Mouse (Mus musculus) spleen, adult 2 months (tissue): Measurements from ENCODE around the gene Gm29427. TPM values are rescaled to one million over a fixed set of nuclear protein-coding genes. Genes with fewer than 3 reads are reported as not detected.

Source experiments
- DNase-seq, 2 experiments: peaks; one replicate each; pipeline versions ENCODE4 v3.0.0 to v3.0.0-alpha.2; 2012 to 2021; ENCODE audit warnings: low spot score in 2 of 2, low read depth in 1 of 2
- H3K27ac ChIP-seq: fragments of 200-500 bp; 2 replicates; pipeline ENCODE4 v1.5.1; 2012; ENCODE audit warnings: low read length, inconsistent platforms; ENCODE audit not compliant: insufficient read depth
- H3K27me3 ChIP-seq: fragments of 200-500 bp; 2 replicates; pipeline ENCODE4 v1.6.1; 2012; ENCODE audit warnings: mild to moderate bottlenecking, moderate library complexity, low read length, inconsistent platforms; ENCODE audit not compliant: control insufficient read depth, insufficient read depth
- H3K36me3 ChIP-seq: fragments of 200-500 bp; 2 replicates; pipeline ENCODE4 v1.6.1; 2012; ENCODE audit warnings: mild to moderate bottlenecking, low read length, inconsistent platforms; ENCODE audit not compliant: control insufficient read depth, insufficient read depth
- H3K4me1 ChIP-seq: fragments of 200-500 bp; 2 replicates; pipeline ENCODE4 v1.6.1; 2011; ENCODE audit warnings: inconsistent platforms; ENCODE audit not compliant: control insufficient read depth, insufficient read depth, insufficient read length
- H3K4me3 ChIP-seq: fragments of 200-500 bp; 2 replicates; pipeline ENCODE4 v1.5.1; 2011; ENCODE audit warnings: mild to moderate bottlenecking, inconsistent platforms; ENCODE audit not compliant: insufficient read depth, insufficient read length; ENCODE audit errors: extremely low read depth
- CTCF ChIP-seq: fragments of 200-500 bp; IDR thresholded peaks from 2 replicates; pipeline ENCODE4 v1.5.1; 2011; ENCODE audit warnings: mild to moderate bottlenecking, inconsistent platforms; ENCODE audit not compliant: insufficient read depth, insufficient read length, insufficient replicate concordance; ENCODE audit errors: extremely low read depth
- POLR2A ChIP-seq: fragments of 200-500 bp; IDR thresholded peaks from 2 replicates; pipeline ENCODE4 v1.6.1; 2011; ENCODE audit warnings: low read depth, low read length, inconsistent platforms
- WGBS: fragments of 180-500 bp; shearing (Covaris S2); methylation state at CpG from one replicate; pipeline ENCODE4 v1.1.7; 2018; 5-methylcytosine and 5-hydroxymethylcytosine counted together
- polyA plus RNA-seq: library from polyadenylated mRNA; depleted of rRNA; stranded (reverse); fragments of >200 nt; gene quantifications from 2 replicates; pipeline ENCODE4 v1.2.3, GENCODE M21; 2012

Gm29427 gene
- polyA plus RNA-seq, 1 experiment: not detected

- WGBS: 94% methylated on average over 3 of the region's 3 CpGs
- no peaks in the 10 kb centered on the region for H3K36me3 ChIP-seq
- H3K4me3 ChIP-seq: no peak overlapping the region
- no peak overlapping the region for H3K27ac ChIP-seq
- no peaks in the 10 kb centered on the region for H3K27me3 ChIP-seq
- TF ChIP-seq POLR2A: no peak
- no peak for TF ChIP-seq CTCF
- no peaks in the 10 kb centered on the region for H3K4me1 ChIP-seq
- no peak for DNase-seq
These were observed 23.0 kb upstream of the Gm29427 start for GRCm38 (mm10) chr1:130738551-130739106.

GRCm38 (mm10) chr1:130737916-130738315, 22.3 kb upstream of the Gm29427 start:
- no peaks in the 10 kb centered on the region for H3K4me1 ChIP-seq

GRCm38 (mm10) chr1:130737411-130737881, 21.8 kb upstream of the Gm29427 start:
- no peak for TF ChIP-seq POLR2A
- no peak for TF ChIP-seq CTCF
- no peaks in the 10 kb centered on the region for H3K4me1 ChIP-seq
- WGBS: 82% methylated on average over 11 of the region's 11 CpGs
- H3K27ac ChIP-seq: no peak overlapping the region
- H3K27me3 ChIP-seq: no peaks in the 10 kb centered on the region
- H3K36me3 ChIP-seq: no peaks in the 10 kb centered on the region
- no peak for DNase-seq
- no peak overlapping the region for H3K4me3 ChIP-seq

More at GRCm38 (mm10) chr1:130737916-130738315, 22.3 kb upstream of the Gm29427 start:
- TF ChIP-seq CTCF (no peak), POLR2A (no peak)
- H3K27ac ChIP-seq: no peak overlapping the region
- no peak overlapping the region for H3K4me3 ChIP-seq
- no peaks in the 10 kb centered on the region for H3K27me3 ChIP-seq
- no peak for DNase-seq
- H3K36me3 ChIP-seq: no peaks in the 10 kb centered on the region
- WGBS: 96% methylated on average over 7 of the region's 7 CpGs

- Histone ChIP-seq H3K4me3 (no peak overlapping the region), H3K27ac (no peak overlapping the region), H3K4me1 (no peaks in the 10 kb centered on the region), H3K36me3 (no peaks in the 10 kb centered on the region), H3K27me3 (no peaks in the 10 kb centered on the region)
- no peak for TF ChIP-seq CTCF
- TF ChIP-seq POLR2A: no peak
- 90% methylated on average over 8 of the region's 8 CpGs for WGBS
- DNase-seq: no peak
These were observed 19.3 kb upstream of the Gm29427 start for GRCm38 (mm10) chr1:130734852-130735251.

- no peaks in the 10 kb centered on the region for H3K36me3 ChIP-seq
- no peak overlapping the region for H3K27ac ChIP-seq
- WGBS: 85% methylated on average over 5 of the region's 5 CpGs
- no peak for TF ChIP-seq CTCF
- no peak for TF ChIP-seq POLR2A
- DNase-seq: no peak
- no peaks in the 10 kb centered on the region for H3K27me3 ChIP-seq
- no peak overlapping the region for H3K4me3 ChIP-seq
- H3K4me1 ChIP-seq: no peaks in the 10 kb centered on the region
These were observed 18.9 kb upstream of the Gm29427 start for GRCm38 (mm10) chr1:130734452-130734851.

GRCm38 (mm10) chr1:130733671-130734070, 18.1 kb upstream of the Gm29427 start:
- DNase-seq: no peak
- TF ChIP-seq CTCF (no peak), POLR2A (no peak)
- Histone ChIP-seq H3K27ac (no peak overlapping the region), H3K4me3 (no peak overlapping the region), H3K4me1 (no peaks in the 10 kb centered on the region), H3K36me3 (no peaks in the 10 kb centered on the region), H3K27me3 (no peaks in the 10 kb centered on the region)
- WGBS: 92% methylated on average over 4 of the region's 4 CpGs

- Histone ChIP-seq H3K36me3 (no peaks in the 10 kb centered on the region), H3K27ac (no peak overlapping the region), H3K27me3 (no peaks in the 10 kb centered on the region)
These were observed 17.4 kb upstream of the Gm29427 start for GRCm38 (mm10) chr1:130732706-130733658.

More at GRCm38 (mm10) chr1:130732706-130733658, 17.4 kb upstream of the Gm29427 start:
- TF ChIP-seq CTCF: no peak
- no peak for TF ChIP-seq POLR2A
- no peaks in the 10 kb centered on the region for H3K4me1 ChIP-seq
- no peak for DNase-seq
- H3K4me3 ChIP-seq: no peak overlapping the region
- 70% methylated on average over 13 of the region's 13 CpGs for WGBS
